Mouse (Mus musculus) heart, postnatal 0 days (tissue): ENCODE results near the gene Mettl26.

Source experiments
- CTCF ChIP-seq: IDR thresholded peaks from 2 replicates; pipeline ENCODE4 v1.5.1; 2016; ENCODE audit warnings: antibody characterized with exemption, control low read depth, low read depth
- EP300 ChIP-seq: IDR thresholded peaks from 2 replicates; pipeline ENCODE4 v1.6.1; 2016; ENCODE audit warnings: antibody characterized with exemption, low read depth

- TF ChIP-seq CTCF (no peak), EP300 (no peak)
Observed at GRCm38 (mm10) chr17:25882306-25882705, 7.4 kb downstream of the Mettl26 start.
